Mouse (Mus musculus): ENCODE measurements around the gene Sall1.

Gene Sall1

DNA sequence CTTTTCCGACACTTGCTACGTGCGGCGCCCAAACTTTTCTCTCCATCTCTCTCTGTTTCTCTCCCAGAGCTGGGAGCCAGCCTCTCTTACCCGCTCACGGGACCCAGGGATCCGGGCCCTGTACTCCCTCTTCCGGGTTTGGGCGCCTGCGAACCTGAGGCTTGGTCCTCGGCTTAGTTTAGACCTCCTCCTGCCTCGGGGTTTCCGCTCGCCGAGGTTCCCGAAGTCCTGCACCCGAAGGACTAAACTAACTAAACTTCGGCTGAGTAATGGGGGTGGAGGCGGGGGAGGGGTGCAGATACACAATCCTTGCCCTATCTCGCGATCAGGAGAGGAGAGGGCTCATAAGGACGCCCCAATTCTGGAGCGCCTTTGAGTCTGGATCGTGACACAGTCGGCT, at the start of gene Sall1:
TSS of gene Sall1 (minus strand) at position 223 of the 400 bp plus-strand sequence.
- peak; percentile 69 for DNase-seq (ENCODE audit: extremely low spot score, low spot score)

DNA sequence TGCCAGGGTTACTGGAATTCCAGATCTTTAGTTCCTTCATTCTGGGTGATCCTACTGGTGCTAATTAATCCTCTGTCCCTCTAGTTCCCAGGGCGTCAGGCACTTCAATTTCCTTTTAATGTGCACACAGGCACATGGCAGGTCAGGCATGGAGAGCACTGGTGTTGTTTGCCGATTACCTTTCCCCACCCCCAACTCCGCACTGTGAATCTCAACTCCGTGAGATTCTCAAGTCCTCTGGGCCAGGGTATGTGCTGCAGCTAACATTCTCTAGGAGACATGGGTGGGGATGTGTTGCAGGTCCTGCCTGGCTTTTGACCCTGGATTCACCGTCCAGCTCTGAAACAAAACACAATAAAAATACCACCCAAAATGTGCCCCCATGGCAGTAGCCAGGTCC, 46.0 kb upstream of the Sall1 start:
- no peak for DNase-seq (ENCODE audit: extremely low spot score, low spot score)

DNA sequence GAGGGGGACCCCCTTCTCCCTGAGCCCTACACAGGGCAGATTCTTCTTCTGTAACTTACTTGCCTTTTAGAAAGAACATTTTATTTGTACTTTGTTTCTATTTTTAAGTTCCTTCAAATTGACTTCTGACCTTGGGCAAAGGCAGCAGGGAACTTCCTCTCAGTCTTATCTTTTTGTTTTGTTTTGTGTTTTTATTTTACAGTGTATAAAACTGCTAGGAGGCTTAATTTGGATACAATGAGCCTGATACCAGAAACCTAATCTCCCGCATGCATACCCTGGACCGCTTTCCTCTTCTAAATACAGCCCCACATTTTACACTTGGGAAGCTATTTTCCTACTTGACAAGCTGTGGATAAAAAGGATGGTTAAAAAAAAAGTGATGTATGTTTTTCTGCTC, 35.2 kb upstream of the Sall1 start:
- DNase-seq (ENCODE audit: extremely low spot score, low spot score) = no peak

- no peak for DNase-seq (ENCODE audit: extremely low spot score, low spot score)
Observed at GRCm38 (mm10) chr8:89072968-89073382, 29.0 kb upstream of the Sall1 start.

DNA sequence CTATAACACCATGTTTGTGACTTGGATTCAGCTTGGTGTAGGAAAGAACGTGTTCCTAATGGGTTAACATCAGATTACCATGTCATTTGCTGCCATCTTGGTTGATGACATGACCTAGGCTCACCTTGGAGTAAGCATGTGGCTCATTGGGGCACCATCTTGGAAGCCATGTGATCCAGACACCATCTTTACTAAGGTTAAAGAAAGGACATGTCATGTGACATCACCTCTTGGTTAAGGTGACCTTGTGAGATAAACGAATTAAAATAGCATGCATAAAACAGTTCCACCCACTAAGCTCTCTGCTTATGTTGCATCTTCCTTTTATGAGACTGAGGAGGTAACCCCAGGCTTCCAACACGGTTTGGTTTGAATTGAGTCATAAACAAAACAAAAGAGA, 23.5 kb upstream of the Sall1 start:
- no peak for DNase-seq (ENCODE audit: extremely low spot score, low spot score)

DNA sequence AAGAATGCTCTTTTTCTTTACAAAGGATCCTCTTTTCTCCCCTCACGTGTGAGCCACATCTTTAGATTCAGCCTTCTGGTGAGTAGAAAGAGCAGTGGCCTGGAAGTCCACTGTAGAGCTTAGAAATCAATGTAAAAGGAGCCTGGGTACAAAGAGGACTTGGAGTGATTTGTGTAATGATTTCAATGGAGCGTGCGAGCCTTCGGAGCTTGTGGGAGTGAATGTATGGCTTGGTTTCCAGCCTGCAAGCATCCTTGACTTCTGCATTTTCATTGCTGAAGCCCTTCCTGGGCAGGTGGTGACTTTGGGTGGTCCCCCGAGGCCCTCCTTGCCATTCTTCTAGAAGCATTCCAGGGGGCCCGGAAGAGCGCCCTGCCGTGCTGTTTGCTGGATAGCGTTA, 20.1 kb upstream of the Sall1 start:
- DNase-seq (ENCODE audit: extremely low spot score, low spot score) = no peak

DNA sequence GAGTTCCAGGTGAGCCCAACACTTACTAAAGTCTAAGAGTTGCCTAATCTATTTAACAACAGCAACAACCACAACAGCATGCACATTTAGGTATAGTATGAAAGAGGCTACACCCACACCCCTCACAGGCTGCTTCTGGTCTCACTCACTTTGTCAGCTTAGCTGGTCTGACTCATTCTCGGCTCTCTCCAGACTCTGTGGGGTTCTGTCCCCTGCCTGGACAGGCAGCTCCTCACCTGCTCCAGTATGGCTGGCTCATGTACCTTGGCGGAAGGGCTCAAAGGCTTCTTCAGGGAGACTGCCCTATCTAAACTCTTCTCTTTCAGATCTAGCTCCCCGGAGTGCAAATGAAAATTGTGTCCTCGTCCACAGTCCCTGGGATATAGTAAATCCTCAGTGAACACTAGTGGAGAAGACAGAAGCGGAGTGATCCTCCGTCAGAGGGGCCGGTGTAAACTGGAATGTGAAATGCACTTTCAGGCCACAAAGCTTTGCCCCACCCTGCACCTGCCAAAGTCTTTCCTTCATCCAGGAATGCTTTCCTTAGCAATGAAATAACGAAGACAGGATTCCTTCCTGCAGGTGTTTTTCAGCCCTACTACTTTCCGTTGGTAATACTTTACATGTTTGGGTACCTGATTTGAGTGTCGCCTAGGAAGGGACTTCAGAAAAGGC, 19.5 kb upstream of the Sall1 start:
- DNase-seq (ENCODE audit: extremely low spot score, low spot score) = no peak

- no peak for DNase-seq (ENCODE audit: extremely low spot score, low spot score)
Observed at GRCm38 (mm10) chr8:89060717-89061116, 16.8 kb upstream of the Sall1 start.

DNA sequence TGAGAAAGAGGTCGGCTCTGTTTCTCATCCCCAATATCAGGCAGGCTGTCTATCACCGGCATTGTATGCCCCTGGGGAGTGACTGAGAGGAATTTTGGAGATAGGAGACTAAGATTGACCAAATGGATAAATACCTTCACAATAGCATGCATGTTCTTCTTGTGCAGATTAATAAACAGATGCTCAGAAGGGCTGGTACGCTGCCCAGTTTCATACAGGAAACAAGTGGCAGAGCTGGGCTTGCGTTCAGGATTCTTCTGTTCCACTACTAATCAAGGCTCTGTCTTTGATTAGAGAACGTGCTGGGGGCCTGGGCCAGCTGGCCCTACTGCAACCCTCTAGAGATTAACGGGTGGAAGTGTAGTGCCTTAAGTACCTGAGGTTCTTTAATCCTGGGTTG, 15.5 kb upstream of the Sall1 start:
- no peak for DNase-seq (ENCODE audit: extremely low spot score, low spot score)

DNA sequence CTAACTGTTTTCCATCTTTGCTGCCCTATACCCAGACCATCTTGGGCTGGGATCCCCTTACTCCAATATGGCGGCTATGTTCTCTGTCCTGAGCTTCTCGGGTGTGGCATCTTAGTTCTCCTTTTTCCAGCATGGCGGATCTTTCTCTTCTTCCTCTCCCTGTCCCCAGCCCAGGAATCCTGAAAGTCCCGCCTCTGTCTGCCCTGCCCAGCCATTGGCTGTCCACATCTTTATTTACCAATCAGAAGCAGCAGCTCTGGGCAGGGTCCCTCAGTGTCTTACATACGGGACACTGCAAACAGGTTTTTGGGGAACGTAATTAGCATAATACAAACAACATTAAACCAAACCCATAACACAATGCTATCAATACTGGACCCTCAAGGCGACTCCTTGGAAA, 8.9 kb upstream of the Sall1 start:
- DNase-seq (ENCODE audit: extremely low spot score, low spot score) = no peak

DNA sequence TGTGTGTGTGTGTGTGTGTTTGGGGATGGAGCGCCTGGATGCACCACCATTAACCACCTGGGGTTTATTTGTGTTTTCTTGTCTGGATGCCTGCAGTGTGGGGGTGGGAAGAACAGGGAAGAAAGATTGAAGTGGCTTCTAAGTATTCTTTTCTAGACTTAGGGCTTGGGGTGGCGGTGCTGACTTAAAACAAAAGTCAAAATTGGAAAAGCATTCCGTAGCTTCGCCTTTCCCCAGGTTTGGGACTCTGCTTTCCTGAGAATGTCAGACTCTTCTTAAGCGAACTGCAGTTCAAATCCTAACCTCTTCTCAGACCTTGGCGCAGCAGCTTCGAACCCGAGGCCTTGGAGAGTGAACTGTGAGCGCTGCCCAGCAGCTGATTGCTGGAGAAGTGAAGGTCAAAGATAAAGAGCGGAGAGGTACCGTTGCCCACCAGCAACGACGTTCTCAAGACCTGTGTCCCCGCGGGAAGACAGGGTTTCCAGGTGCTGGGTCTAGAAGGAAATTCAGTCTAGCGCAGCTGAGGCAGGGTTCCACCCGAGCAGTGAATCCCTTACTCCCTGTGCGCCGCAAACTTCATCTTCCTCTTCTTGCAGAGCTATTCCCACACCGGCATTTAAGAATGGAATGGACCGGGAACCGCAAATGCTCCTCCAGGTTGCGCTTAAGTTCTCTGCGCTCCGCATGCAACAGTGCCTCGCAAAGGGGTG, 2.8 kb upstream of the Sall1 start:
- peak; percentile 65 for DNase-seq (ENCODE audit: extremely low spot score, low spot score)

- DNase-seq (ENCODE audit: extremely low spot score, low spot score) = peak; percentile 78
Observed at GRCm38 (mm10) chr8:89046226-89046625, 2.3 kb upstream of the Sall1 start.

DNA sequence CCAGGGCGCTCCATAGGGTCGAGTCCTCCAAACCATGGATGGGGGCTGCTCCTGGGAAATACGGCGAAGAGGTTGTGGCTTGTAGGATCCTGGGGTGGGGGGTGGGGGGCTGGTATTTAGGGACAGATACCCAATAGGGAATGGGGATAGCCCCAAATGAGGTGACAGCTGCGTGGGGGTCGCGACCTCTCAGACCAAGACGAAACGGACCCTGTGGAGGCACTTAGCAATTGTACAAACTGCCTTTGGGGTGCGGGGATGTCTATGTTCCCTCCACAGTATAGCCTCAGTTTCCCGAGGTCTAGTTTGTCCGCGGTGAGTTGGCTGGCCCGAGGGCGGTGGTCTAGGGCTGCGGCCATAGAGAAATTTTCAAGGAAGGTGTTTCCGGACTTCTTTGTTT, 1.8 kb upstream of the Sall1 start:
- peak; percentile 58 for DNase-seq (ENCODE audit: extremely low spot score, low spot score)

- DNase-seq (ENCODE audit: extremely low spot score, low spot score) = peak; percentile 67
Observed at GRCm38 (mm10) chr8:89045218-89045601, 1.2 kb upstream of the Sall1 start.

GRCm38 (mm10) chr8:89044511-89045217, 702 bp upstream of the Sall1 start:
- DNase-seq (ENCODE audit: extremely low spot score, low spot score) = peak; percentile 63

GRCm38 (mm10) chr8:89043371-89043841, 556 bp downstream of the Sall1 start:
- DNase-seq (ENCODE audit: extremely low spot score, low spot score) = peak; percentile 83

GRCm38 (mm10) chr8:89042560-89043370, 1.2 kb downstream of the Sall1 start:
- DNase-seq (ENCODE audit: extremely low spot score, low spot score) = peak; percentile 92

GRCm38 (mm10) chr8:89042118-89042460, 1.9 kb downstream of the Sall1 start:
- DNase-seq (ENCODE audit: extremely low spot score, low spot score) = no peak

DNA sequence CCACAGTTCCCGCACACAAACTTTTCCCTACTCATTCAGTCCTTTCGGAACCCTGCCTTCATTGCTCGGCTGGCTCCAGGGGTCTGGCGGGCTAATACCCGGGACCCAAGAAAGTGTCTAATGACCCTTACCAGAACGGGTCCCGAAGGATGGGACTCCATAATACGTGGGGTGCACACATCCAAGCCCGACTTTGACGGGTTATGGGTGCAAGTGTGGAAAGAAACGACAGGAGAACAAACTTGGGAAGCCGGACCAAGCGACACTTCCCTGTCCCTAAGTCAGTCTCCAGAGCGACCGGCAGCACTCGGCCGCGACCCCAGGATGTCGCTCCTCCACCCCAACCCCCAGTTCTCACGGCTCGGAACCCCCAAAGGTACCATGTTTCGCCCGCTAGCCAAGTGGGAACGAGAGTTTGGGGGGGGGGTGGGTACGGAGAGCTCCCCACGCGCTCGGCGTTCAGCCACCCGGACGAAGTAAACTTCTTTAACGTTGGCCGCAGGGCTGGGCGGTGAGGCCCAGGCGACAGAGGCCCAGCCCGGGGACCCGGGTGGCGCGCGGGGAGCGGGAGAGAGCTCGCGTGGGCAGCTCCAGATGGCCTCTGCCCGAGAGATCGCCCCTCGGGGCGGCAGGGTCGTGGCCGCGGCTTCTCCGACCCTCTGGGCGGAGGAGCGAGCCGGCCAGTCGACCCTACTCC, 2.4 kb downstream of the Sall1 start:
- DNase-seq (ENCODE audit: extremely low spot score, low spot score) = peak; percentile 78

- peak; percentile 73 for DNase-seq (ENCODE audit: extremely low spot score, low spot score)
Observed at GRCm38 (mm10) chr8:89040751-89041420, 3.1 kb downstream of the Sall1 start.
